Mouse (Mus musculus): ENCODE results near the gene Zfp846. TPM values are rescaled to one million over a fixed set of nuclear protein-coding genes. Genes with fewer than 3 reads are reported as not detected.

The Zfp846 gene
- polyA plus RNA-seq, 1 experiment from 2014 or later: 12.2 TPM

DNA sequence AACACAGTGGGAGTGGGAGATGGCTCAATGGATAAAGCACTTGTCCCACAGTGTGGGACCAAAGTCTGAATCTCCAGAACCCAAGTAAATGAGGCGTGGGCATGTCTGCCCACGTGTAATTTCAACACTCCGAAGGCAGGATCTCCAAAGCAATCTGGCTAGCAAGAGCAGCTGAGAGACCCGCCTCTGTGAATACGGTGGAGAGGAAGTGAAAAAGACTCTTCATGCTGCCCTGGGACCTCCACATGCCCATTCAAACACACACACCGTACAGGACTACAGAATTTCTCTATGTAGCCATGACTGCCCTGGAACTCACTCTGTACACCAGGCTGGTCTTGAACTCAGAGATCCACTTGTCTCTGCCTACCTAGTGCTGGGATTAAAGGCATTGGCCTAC lies 20.2 kb downstream of the Zfp846 start:
- TF ChIP-seq EP300 (IDR thresholded peaks at IDR 0.05) (no peak), CTCF (IDR thresholded peaks at IDR 0.05) (no peak)
- WGBS: 79% methylated on average over 6 of the region's 6 CpGs
- ATAC-seq (no peak), DNase-seq (ENCODE audit: low spot score) (no peak)
- Histone ChIP-seq H3K4me1 (ENCODE audit: insufficient read depth, low read depth, low read length) (no peaks in the 10 kb centered on the region), H3K4me3 (ENCODE audit: low read depth, low read length) (no peak overlapping the region), H3K27me3 (replicated peaks; ENCODE audit: insufficient read depth, low read length) (no peaks in the 10 kb centered on the region), H3K36me3 (ENCODE audit: insufficient read depth, low read length) (no peaks in the 10 kb centered on the region), H3K4me2 (replicated peaks; ENCODE audit: low read depth, low read length) (no peak overlapping the region), H3K9me3 (ENCODE audit: low read length) (no peaks in the 10 kb centered on the region), H3K9ac (replicated peaks; ENCODE audit: low read depth) (no peak overlapping the region), H3K27ac (ENCODE audit: low read length) (no peak overlapping the region)

DNA sequence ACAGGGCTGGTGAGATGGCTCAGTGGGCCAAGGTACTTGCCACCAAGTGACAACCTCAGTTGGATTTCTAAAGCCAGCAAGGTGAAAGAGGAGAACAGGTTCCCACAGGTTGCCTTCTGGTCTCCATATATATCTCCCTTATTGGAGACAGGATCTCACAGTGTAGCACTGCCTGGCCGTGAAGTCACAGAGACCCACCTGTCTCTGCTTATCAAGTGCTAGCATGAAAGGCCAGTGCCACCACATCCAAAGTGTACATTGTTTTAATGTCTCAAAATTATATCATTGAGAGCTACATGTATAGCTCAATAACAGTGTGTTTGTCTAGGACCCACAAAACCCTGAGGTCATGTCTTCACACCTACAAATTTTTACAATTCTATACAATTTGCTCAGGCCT lies 25.2 kb downstream of the Zfp846 start:
- no peaks in the 10 kb centered on the region; the same call in 1 of the 2 replicates for H3K9me3 ChIP-seq (ENCODE audit: low read length)
- TF ChIP-seq CTCF (IDR thresholded peaks at IDR 0.05) (no peak), EP300 (IDR thresholded peaks at IDR 0.05) (no peak)
- H3K4me2 ChIP-seq (replicated peaks; ENCODE audit: low read depth, low read length): no peak overlapping the region
- H3K9ac ChIP-seq (replicated peaks; ENCODE audit: low read depth): no peak overlapping the region
- H3K27ac ChIP-seq (ENCODE audit: low read length): no peak overlapping the region; the same call in 1 of the 2 replicates
- no peaks in the 10 kb centered on the region for H3K4me1 ChIP-seq (ENCODE audit: insufficient read depth, low read depth, low read length)
- WGBS: 96% methylated on average over 1 of the region's 1 CpGs
- no peaks in the 10 kb centered on the region for H3K27me3 ChIP-seq (replicated peaks; ENCODE audit: insufficient read depth, low read length)
- ATAC-seq (no peak), DNase-seq (ENCODE audit: low spot score) (no peak)
- no peak overlapping the region for H3K4me3 ChIP-seq (ENCODE audit: low read depth, low read length)
- no peaks in the 10 kb centered on the region for H3K36me3 ChIP-seq (ENCODE audit: insufficient read depth, low read length)

DNA sequence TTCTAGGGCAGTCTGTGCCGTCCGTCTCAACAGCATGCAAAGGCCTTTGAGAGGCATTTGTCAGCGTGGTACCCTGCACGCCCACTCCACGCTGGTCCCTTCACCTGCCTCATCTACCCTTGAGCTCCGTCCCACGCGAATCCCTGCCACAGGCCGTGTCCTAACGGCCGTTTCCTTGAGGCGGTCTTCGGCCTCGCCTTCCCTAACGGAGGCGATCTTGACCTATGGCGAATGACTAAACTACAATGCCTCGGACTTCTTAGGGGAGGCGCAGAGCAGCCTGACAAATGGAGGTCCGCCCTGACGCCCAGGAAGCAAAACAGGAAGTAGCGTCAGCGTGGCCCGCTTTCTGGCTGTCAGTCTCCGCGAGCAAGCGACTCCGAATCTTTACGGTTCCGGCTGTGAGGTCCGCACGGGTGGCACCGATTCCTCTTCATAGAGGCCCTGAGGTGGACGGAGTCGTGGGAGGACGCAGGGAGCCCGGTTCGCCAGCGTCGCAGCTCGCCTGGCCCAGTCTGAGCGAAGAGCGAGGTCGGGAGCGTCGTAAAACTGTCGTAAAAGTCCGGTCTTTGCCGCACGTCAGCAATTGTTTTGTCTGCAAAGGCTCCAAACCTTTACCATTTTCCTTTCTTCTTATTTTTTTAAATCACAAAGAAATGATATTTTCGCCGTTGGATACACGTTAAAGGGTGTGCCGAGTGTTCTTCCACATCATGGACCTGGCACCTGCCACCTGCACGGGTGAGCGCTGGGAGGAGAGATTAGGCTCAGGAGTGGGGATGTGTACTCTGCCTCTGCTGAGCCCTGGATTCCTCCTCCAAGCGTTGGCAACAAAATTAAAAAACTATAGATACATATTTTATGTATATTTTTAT lies 26.2 kb downstream of the Zfp846 start:
- Histone ChIP-seq H3K27me3 (replicated peaks; ENCODE audit: insufficient read depth, low read length) (no peaks in the 10 kb centered on the region), H3K36me3 (ENCODE audit: insufficient read depth, low read length) (no peaks in the 10 kb centered on the region), H3K27ac (ENCODE audit: low read length) (peak overlapping the region; percentile 99), H3K9me3 (ENCODE audit: low read length) (no peaks in the 10 kb centered on the region; the same call in 1 of the 2 replicates), H3K4me3 (ENCODE audit: low read depth, low read length) (peak overlapping the region; percentile 73), H3K9ac (replicated peaks; ENCODE audit: low read depth) (peak overlapping the region; percentile 87), H3K4me1 (ENCODE audit: insufficient read depth, low read depth, low read length) (no peaks in the 10 kb centered on the region), H3K4me2 (replicated peaks; ENCODE audit: low read depth, low read length) (peak overlapping the region; percentile 71)
- TF ChIP-seq CTCF (IDR thresholded peaks at IDR 0.05): no peak
- no peak for TF ChIP-seq EP300 (IDR thresholded peaks at IDR 0.05)
- WGBS: under 1% methylated on average over 57 of the region's 57 CpGs
- DNase-seq (ENCODE audit: low spot score): peak; percentile 96
- peak; percentile 95 for ATAC-seq

DNA sequence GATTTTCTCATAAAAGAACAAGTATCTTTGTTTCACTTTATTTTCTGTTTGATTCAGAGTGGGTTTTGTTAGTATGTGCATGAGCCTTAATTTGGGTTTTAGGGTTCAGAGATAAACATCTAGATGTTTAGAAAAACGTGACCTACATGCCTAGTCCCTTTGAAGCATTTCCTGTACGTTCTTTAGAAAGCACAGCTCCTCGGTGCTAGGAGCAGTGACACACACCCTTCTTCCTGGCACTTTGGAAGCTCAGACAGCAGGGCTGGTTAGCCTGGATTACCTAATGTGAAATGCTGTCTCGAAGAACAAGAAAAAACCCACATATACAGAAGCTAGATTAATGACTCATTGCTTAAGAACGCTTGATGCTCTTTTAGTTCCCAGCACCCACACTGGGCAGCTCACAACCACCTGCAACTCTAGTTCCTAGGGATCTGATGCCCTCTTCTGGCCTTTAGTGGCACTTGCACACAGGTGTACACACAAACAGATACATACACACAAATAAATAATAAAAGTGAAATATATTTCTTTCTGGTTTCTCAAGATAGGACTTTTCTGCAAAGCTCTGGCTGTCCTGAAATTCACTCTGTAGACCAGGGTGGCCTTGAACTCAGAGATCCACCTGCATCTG lies 28.9 kb downstream of the Zfp846 start:
- no peaks in the 10 kb centered on the region for H3K36me3 ChIP-seq (ENCODE audit: insufficient read depth, low read length)
- no peak for ATAC-seq

DNA sequence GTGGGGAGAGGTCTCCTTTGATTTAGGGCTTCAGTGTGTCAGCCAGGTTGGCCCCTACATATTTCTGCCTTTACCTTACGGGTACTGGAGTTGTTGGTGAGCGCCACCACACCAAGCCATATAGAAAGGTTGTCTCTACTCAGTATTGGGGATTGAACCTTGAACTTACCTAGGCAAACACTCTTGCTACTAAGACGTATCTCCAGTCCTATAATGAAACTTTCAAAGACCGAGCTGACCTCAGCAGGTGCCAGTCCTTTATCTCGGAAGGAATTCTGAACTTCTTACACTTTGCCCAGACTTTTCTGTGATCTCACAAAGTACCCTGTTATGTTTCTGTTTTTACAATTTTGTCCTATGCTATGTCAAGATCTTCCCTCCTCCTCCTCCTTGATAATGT lies 30.9 kb downstream of the Zfp846 start:
- no peak for DNase-seq (ENCODE audit: low spot score)

More for the DNA sequence above, 28.9 kb downstream of the Zfp846 start:
- no peak overlapping the region for H3K9ac ChIP-seq (replicated peaks; ENCODE audit: low read depth)
- H3K4me2 ChIP-seq (replicated peaks; ENCODE audit: low read depth, low read length): no peak overlapping the region
- no peaks in the 10 kb centered on the region for H3K4me1 ChIP-seq (ENCODE audit: insufficient read depth, low read depth, low read length)
- WGBS: 78% methylated on average over 5 of the region's 5 CpGs
- H3K27ac ChIP-seq (ENCODE audit: low read length): no peak overlapping the region
- no peak for TF ChIP-seq EP300 (IDR thresholded peaks at IDR 0.05)
- 0 out of 2 replicates have a peak, but pooled peaks have one; percentile 7 for TF ChIP-seq CTCF (IDR thresholded peaks at IDR 0.05)
- H3K9me3 ChIP-seq (ENCODE audit: low read length): no peaks in the 10 kb centered on the region; the same call in 1 of the 2 replicates
- no peak for DNase-seq (ENCODE audit: low spot score)
- H3K27me3 ChIP-seq (replicated peaks; ENCODE audit: insufficient read depth, low read length): no peaks in the 10 kb centered on the region
- H3K4me3 ChIP-seq (ENCODE audit: low read depth, low read length): no peak overlapping the region

DNA sequence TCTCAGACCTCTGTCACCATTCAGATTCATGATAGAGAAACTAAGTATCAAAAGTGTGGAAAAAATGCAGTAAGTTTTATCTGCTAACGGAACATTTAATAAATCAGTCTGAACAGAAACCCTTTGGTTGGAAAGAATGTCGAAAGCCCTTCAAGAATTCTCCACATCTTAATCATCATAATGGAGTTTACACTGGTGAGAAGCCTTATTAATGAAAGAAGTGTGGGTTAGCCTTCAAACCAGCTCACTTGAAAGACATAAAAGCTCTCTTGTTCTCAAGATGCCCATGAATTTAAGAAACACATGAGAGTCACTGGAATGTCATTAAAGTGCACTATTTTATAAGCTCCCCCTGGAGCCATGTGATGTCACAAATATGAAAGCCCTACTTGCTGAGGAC lies 35.6 kb downstream of the Zfp846 start:
- Histone ChIP-seq H3K27me3 (replicated peaks; ENCODE audit: insufficient read depth, low read length) (no peaks in the 10 kb centered on the region), H3K4me2 (replicated peaks; ENCODE audit: low read depth, low read length) (no peak overlapping the region), H3K9ac (replicated peaks; ENCODE audit: low read depth) (no peak overlapping the region), H3K27ac (ENCODE audit: low read length) (no peak overlapping the region), H3K4me3 (ENCODE audit: low read depth, low read length) (no peak overlapping the region), H3K4me1 (ENCODE audit: insufficient read depth, low read depth, low read length) (no peaks in the 10 kb centered on the region), H3K9me3 (ENCODE audit: low read length) (no peaks in the 10 kb centered on the region), H3K36me3 (ENCODE audit: insufficient read depth, low read length) (no peaks in the 10 kb centered on the region)
- peak; percentile 73 for DNase-seq (ENCODE audit: low spot score)
- peak; percentile 86 for ATAC-seq
- no peak for TF ChIP-seq CTCF (IDR thresholded peaks at IDR 0.05)
- TF ChIP-seq EP300 (IDR thresholded peaks at IDR 0.05): peak; percentile 87
- 67% methylated on average over 2 of the region's 2 CpGs for WGBS

More for the DNA sequence above, 30.9 kb downstream of the Zfp846 start:
- Histone ChIP-seq H3K4me3 (ENCODE audit: low read depth, low read length) (no peak overlapping the region), H3K27me3 (replicated peaks; ENCODE audit: insufficient read depth, low read length) (no peaks in the 10 kb centered on the region), H3K9ac (replicated peaks; ENCODE audit: low read depth) (no peak overlapping the region), H3K36me3 (ENCODE audit: insufficient read depth, low read length) (no peaks in the 10 kb centered on the region), H3K4me1 (ENCODE audit: insufficient read depth, low read depth, low read length) (no peaks in the 10 kb centered on the region), H3K9me3 (ENCODE audit: low read length) (no peaks in the 10 kb centered on the region; the same call in 1 of the 2 replicates), H3K27ac (ENCODE audit: low read length) (no peak overlapping the region), H3K4me2 (replicated peaks; ENCODE audit: low read depth, low read length) (no peak overlapping the region)
- no peak for ATAC-seq
- WGBS: 74% methylated on average over 5 of the region's 5 CpGs
- TF ChIP-seq CTCF (IDR thresholded peaks at IDR 0.05) (no peak), EP300 (IDR thresholded peaks at IDR 0.05) (no peak)
